Mouse (Mus musculus): ENCODE measurements around the gene Tmem131l.

DNA sequence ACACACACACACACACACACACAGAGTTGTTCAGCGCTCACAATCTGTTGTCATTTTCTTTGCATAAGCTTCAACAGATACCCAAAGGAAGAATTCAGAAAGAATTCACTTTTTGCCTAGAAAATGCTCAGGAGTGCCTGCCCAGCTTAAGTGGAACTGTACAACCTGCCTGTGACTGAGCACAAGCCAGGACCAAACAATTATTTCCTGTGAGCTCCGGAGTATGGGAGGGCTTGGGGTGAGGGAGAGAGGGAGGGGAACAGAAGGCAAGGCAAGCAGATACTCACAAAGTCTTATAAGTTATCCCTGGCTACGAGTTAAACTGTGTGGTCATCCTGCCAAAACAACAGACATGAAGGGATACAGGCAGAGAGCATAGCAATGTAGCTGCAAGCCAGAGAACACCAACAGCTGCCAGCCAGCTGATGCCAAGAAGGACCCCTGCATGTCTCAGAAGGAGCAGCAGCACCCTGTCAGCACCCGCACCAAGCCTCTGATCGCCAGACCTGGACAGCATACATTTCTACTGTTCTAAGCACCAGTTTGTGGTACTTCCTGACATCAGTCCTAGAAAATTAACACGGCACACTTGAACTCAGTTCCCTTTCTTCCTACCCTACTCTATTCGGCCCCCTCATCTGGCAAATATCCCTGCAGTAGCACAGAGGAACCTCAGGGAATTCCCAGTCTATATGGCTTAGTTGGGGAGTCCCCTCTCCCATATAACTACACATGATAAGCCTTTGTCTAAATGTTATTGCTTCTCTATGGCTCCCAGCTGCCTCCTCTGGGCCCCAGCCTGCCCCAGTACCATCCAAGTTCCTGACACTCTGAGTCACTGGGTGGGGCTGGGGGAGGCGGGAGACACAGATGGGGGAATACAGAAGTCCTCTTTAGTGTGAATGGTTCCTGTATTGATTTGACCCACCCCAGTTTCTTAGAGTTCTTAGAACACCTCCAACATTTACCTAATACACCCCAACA is 18.5 kb downstream of the Tmem131l start:
- TF ChIP-seq MAX (IDR thresholded peaks at IDR 0.05; ENCODE audit: low read length) = no peak
- no peak for TF ChIP-seq CTCF (IDR thresholded peaks at IDR 0.05 in 2 of 3, conservative IDR thresholded peaks at IDR 0.05 in 1 of 3; ENCODE audit: control insufficient read depth in 1 of 3, insufficient read depth in 1 of 3, low read depth in 2 of 3, low read length in 3 of 3, poor library complexity in 1 of 3, severe bottlenecking in 1 of 3)
- TF ChIP-seq POLR2AphosphoS2 (IDR thresholded peaks at IDR 0.05; ENCODE audit: low read length) = no peak
- TF ChIP-seq MXI1 (IDR thresholded peaks at IDR 0.05; ENCODE audit: low read depth, low read length) = no peak
- TF ChIP-seq UBTF (IDR thresholded peaks at IDR 0.05; ENCODE audit: borderline replicate concordance, insufficient read depth, low read depth, low read length) = no peak
- TF ChIP-seq EP300 (IDR thresholded peaks at IDR 0.05; ENCODE audit: low read depth in 1 of 2, low read length in 2 of 2) = no peak
- TF ChIP-seq POLR2A (IDR thresholded peaks at IDR 0.05; ENCODE audit: control insufficient read depth in 1 of 2, insufficient read depth in 1 of 2, low read depth in 1 of 2, low read length in 2 of 2, poor library complexity in 1 of 2) = no peak
- no peak for TF ChIP-seq GATA1 (IDR thresholded peaks at IDR 0.05; ENCODE audit: low read depth, low read length)
- TF ChIP-seq JUND (IDR thresholded peaks at IDR 0.05; ENCODE audit: low read depth, low read length) = no peak
- no peak for TF ChIP-seq E2F4 (IDR thresholded peaks at IDR 0.05; ENCODE audit: borderline replicate concordance, low read depth, low read length)
- TF ChIP-seq USF1 (IDR thresholded peaks at IDR 0.05; ENCODE audit: low read depth, low read length) = no peak
- TF ChIP-seq MAFK (IDR thresholded peaks at IDR 0.05; ENCODE audit: borderline replicate concordance, low read depth, low read length) = no peak
- TF ChIP-seq NELFE (IDR thresholded peaks at IDR 0.05; ENCODE audit: low read depth, low read length) = no peak
- TF ChIP-seq CHD2 (IDR thresholded peaks at IDR 0.05; ENCODE audit: low read length) = no peak

All from MEL (cell line).